Mouse (Mus musculus) myocyte (in vitro differentiated cells): Measurements from ENCODE around the gene Ankrd31.

ENCODE experiments used
- CEBPB ChIP-seq: IDR thresholded peaks from 2 replicates; pipeline ENCODE4 v1.6.1; 2011; ENCODE audit warnings: mild to moderate bottlenecking, moderate library complexity; ENCODE audit not compliant: poor library complexity, insufficient read depth, severe bottlenecking
- E2F4 ChIP-seq: IDR thresholded peaks from one replicate; pipeline ENCODE4 v1.6.1; 2011; ENCODE audit warnings: mild to moderate bottlenecking, control low read depth, moderate library complexity; ENCODE audit not compliant: insufficient read depth
- POLR2A ChIP-seq: IDR thresholded peaks from one replicate; pipeline ENCODE4 v1.6.1; 2011; ENCODE audit warnings: low read depth, mild to moderate bottlenecking, control low read depth, moderate library complexity; ENCODE audit not compliant: insufficient read length
- POLR2AphosphoS2 ChIP-seq: IDR thresholded peaks from one replicate; pipeline ENCODE4 v1.6.1; 2011; ENCODE audit warnings: low read depth, control low read depth; ENCODE audit not compliant: insufficient read length
- TCF12 ChIP-seq: IDR thresholded peaks from one replicate; pipeline ENCODE4 v1.6.1; 2011; ENCODE audit warnings: mild to moderate bottlenecking, control low read depth; ENCODE audit not compliant: poor library complexity, insufficient read depth, severe bottlenecking
- USF1 ChIP-seq: IDR thresholded peaks from one replicate; pipeline ENCODE4 v1.6.1; 2011; ENCODE audit warnings: low read depth, mild to moderate bottlenecking, control low read depth, moderate library complexity

- TF ChIP-seq POLR2A (no peak), POLR2AphosphoS2 (no peak), USF1 (no peak), CEBPB (no peak), E2F4 (no peak), TCF12 (no peak)
These were observed 7.9 kb upstream of the Ankrd31 start for GRCm38 (mm10) chr13:96740159-96740558.
